In genomic region chr1:136361373-136361772, GRCm38 (mm10) we compare ENCODE assay signal across 16 mouse cellular contexts. TPM values are rescaled to one million over a fixed set of nuclear protein-coding genes. Genes with fewer than 3 reads are reported as not detected.
DNase-seq lines count a peak whose midpoint lies in the region; ATAC-seq and TF ChIP-seq lines count a peak whose summit lies in the region.
"Had no signal": no experiment of that assay in that cellular context is flagged by ENCODE, and none has a peak within 500 bp of the region (broad histone marks: within the 10 kb centered on the region; RNA-seq: fewer than 3 reads in every experiment).

No protein-coding gene starts in this region.

- no peaks in the 10 kb centered on the region for H3K9me3 ChIP-seq in forebrain, embryonic 14.5 days (replicated peaks; ENCODE audit: control insufficient read depth, low read length)
- H3K9me3 ChIP-seq in forebrain, postnatal 0 days (ENCODE audit: low read length), result no peaks in the 10 kb centered on the region
- H3K9me3 ChIP-seq in kidney, embryonic 14.5 days (ENCODE audit: control insufficient read depth, low read length), result no peaks in the 10 kb centered on the region
- H3K9me3 ChIP-seq in midbrain, embryonic 10.5 days (replicated peaks), result no peaks in the 10 kb centered on the region
- no peaks in the 10 kb centered on the region for H3K9me3 ChIP-seq in midbrain, postnatal 0 days (ENCODE audit: low read length)
- H3K9me3 ChIP-seq: embryonic facial prominence, embryonic 12.5 days; forebrain, embryonic 10.5 days; heart, embryonic 13.5 days; midbrain, embryonic 13.5 days had no signal

- no peaks in the 10 kb centered on the region for H3K27me3 ChIP-seq in forebrain, embryonic 14.5 days (replicated peaks; ENCODE audit: control insufficient read depth, insufficient read depth, low read length)
- no peaks in the 10 kb centered on the region for H3K27me3 ChIP-seq in forebrain, postnatal 0 days (ENCODE audit: insufficient read depth, low read length)
- H3K27me3 ChIP-seq in kidney, embryonic 14.5 days (ENCODE audit: control insufficient read depth, insufficient read depth, low read length), result no peaks in the 10 kb centered on the region
- H3K27me3 ChIP-seq in midbrain, embryonic 10.5 days (ENCODE audit: low read depth, poor library complexity, severe bottlenecking), result no peaks in the 10 kb centered on the region
- no peaks in the 10 kb centered on the region for H3K27me3 ChIP-seq in midbrain, postnatal 0 days (ENCODE audit: insufficient read depth, low read length)
- H3K27me3 ChIP-seq: embryonic facial prominence, embryonic 12.5 days; heart, embryonic 13.5 days; midbrain, embryonic 13.5 days had no signal

- TF ChIP-seq CTCF in forebrain, postnatal 0 days (IDR thresholded peaks at IDR 0.05; ENCODE audit: low read depth), result no peak
- no peak for TF ChIP-seq CTCF in midbrain, postnatal 0 days (IDR thresholded peaks at IDR 0.05)

- peak; percentile 35 for DNase-seq in forebrain, embryonic 14.5 days (ENCODE audit: low spot score)
- DNase-seq in forebrain, postnatal 0 days, result no peak
- DNase-seq in kidney, adult 8-10 months, result peak; percentile 46 to 70
- no peak for DNase-seq in midbrain, embryonic 10.5 days (ENCODE audit: low spot score)
- DNase-seq in midbrain, postnatal 0 days (ENCODE audit: low spot score), result no peak
- DNase-seq in retina, postnatal 1 day, result no peak
- DNase-seq: cerebellum, postnatal 25 days; lung, postnatal 14 days; thymus, postnatal 25 days had no signal

- no peak overlapping the region for H3K27ac ChIP-seq in forebrain, embryonic 14.5 days (ENCODE audit: low read depth, low read length)
- H3K27ac ChIP-seq in forebrain, postnatal 0 days (ENCODE audit: low read depth, low read length), result no peak overlapping the region
- no peak overlapping the region for H3K27ac ChIP-seq in kidney, embryonic 14.5 days (ENCODE audit: low read depth, low read length)
- peak overlapping the region; percentile 70 for H3K27ac ChIP-seq in midbrain, embryonic 10.5 days (replicated peaks)
- H3K27ac ChIP-seq in midbrain, postnatal 0 days (ENCODE audit: low read depth, low read length), result no peak overlapping the region
- H3K27ac ChIP-seq: embryonic facial prominence, embryonic 12.5 days; heart, embryonic 13.5 days; midbrain, embryonic 13.5 days had no signal

- H3K4me2 ChIP-seq in forebrain, embryonic 14.5 days (ENCODE audit: low read length), result no peak overlapping the region
- H3K4me2 ChIP-seq in forebrain, postnatal 0 days (ENCODE audit: low read depth), result no peak overlapping the region
- H3K4me2 ChIP-seq in kidney, embryonic 14.5 days (replicated peaks; ENCODE audit: low read depth, low read length), result no peak overlapping the region
- H3K4me2 ChIP-seq in midbrain, postnatal 0 days (ENCODE audit: low read depth, low read length, poor library complexity, severe bottlenecking), result no peak overlapping the region
- H3K4me2 ChIP-seq: embryonic facial prominence, embryonic 12.5 days; heart, embryonic 13.5 days; midbrain, embryonic 13.5 days had no signal

- H3K4me1 ChIP-seq in forebrain, embryonic 14.5 days (ENCODE audit: control insufficient read depth, insufficient read depth, low read length), result peaks cover 2% of the 10 kb centered on the region; the same call in 1 of the 2 replicates
- H3K4me1 ChIP-seq in forebrain, postnatal 0 days (ENCODE audit: insufficient read depth), result no peaks in the 10 kb centered on the region
- H3K4me1 ChIP-seq in kidney, embryonic 14.5 days (ENCODE audit: control insufficient read depth, insufficient read depth, low read length), result no peaks in the 10 kb centered on the region
- peaks cover 40% of the 10 kb centered on the region for H3K4me1 ChIP-seq in midbrain, embryonic 10.5 days
- no peaks in the 10 kb centered on the region for H3K4me1 ChIP-seq in midbrain, postnatal 0 days (ENCODE audit: insufficient read depth, low read length)
- H3K4me1 ChIP-seq: heart, embryonic 13.5 days had no signal

- no peak for ATAC-seq in forebrain, embryonic 14.5 days
- ATAC-seq in forebrain, postnatal 0 days, result no peak
- no peak for ATAC-seq in kidney, embryonic 14.5 days (ENCODE audit: low FRiP score, low TSS enrichment)
- no peak for ATAC-seq in midbrain, postnatal 0 days (ENCODE audit: low FRiP score)
- no peak for ATAC-seq in CD4-positive, CD25-positive, alpha-beta regulatory T cell, adult 4 months
- ATAC-seq: activated CD4-positive, CD25-positive, alpha-beta regulatory T cell, adult 4 months; midbrain, embryonic 13.5 days had no signal

- no peaks in the 10 kb centered on the region for H3K36me3 ChIP-seq in forebrain, embryonic 14.5 days (ENCODE audit: control insufficient read depth, insufficient read depth, low read length)
- H3K36me3 ChIP-seq in forebrain, postnatal 0 days (ENCODE audit: insufficient read depth), result no peaks in the 10 kb centered on the region
- no peaks in the 10 kb centered on the region for H3K36me3 ChIP-seq in kidney, embryonic 14.5 days (ENCODE audit: control insufficient read depth, insufficient read depth, low read length)
- H3K36me3 ChIP-seq in midbrain, embryonic 10.5 days, result no peaks in the 10 kb centered on the region
- H3K36me3 ChIP-seq in midbrain, postnatal 0 days (ENCODE audit: insufficient read depth, low read length), result no peaks in the 10 kb centered on the region
- H3K36me3 ChIP-seq: embryonic facial prominence, embryonic 12.5 days; forebrain, embryonic 10.5 days; heart, embryonic 13.5 days; midbrain, embryonic 13.5 days had no signal

- H3K9ac ChIP-seq in forebrain, embryonic 14.5 days (ENCODE audit: low read length), result no peak overlapping the region
- H3K9ac ChIP-seq in forebrain, postnatal 0 days, result no peak overlapping the region
- H3K9ac ChIP-seq in kidney, embryonic 14.5 days (ENCODE audit: low read depth, low read length), result no peak overlapping the region
- H3K9ac ChIP-seq in midbrain, postnatal 0 days (replicated peaks; ENCODE audit: low read length, poor library complexity, severe bottlenecking), result no peak overlapping the region
- H3K9ac ChIP-seq: embryonic facial prominence, embryonic 12.5 days; heart, embryonic 13.5 days; midbrain, embryonic 13.5 days had no signal

- 49% methylated on average over 2 of the region's 2 CpGs for WGBS in forebrain, embryonic 14.5 days
- WGBS in forebrain, postnatal 0 days, result 51% methylated on average over 2 of the region's 2 CpGs
- WGBS in kidney, embryonic 14.5 days, result 70% methylated on average over 2 of the region's 2 CpGs
- WGBS in midbrain, embryonic 10.5 days, result 84% methylated on average over 2 of the region's 2 CpGs
- 88% methylated on average over 2 of the region's 2 CpGs for WGBS in midbrain, postnatal 0 days

- no peak overlapping the region for H3K4me3 ChIP-seq in forebrain, embryonic 14.5 days (ENCODE audit: low read depth, low read length)
- H3K4me3 ChIP-seq in forebrain, postnatal 0 days (ENCODE audit: low read depth, low read length), result no peak overlapping the region
- no peak overlapping the region for H3K4me3 ChIP-seq in kidney, embryonic 14.5 days (ENCODE audit: low read length)
- no peak overlapping the region for H3K4me3 ChIP-seq in midbrain, embryonic 10.5 days
- H3K4me3 ChIP-seq in midbrain, postnatal 0 days (ENCODE audit: low read depth, low read length), result no peak overlapping the region
- H3K4me3 ChIP-seq: embryonic facial prominence, embryonic 12.5 days; forebrain, embryonic 10.5 days; heart, embryonic 13.5 days; midbrain, embryonic 13.5 days had no signal

RNA-seq across cellular contexts. Expression of gene Camsap2, which starts 15.5 kb away (rescaled TPM):
- 39.5 and 45.8 TPM in 2 replicates for polyA plus RNA-seq in forebrain, embryonic 14.5 days (2014; fragmentation: Nextera tagmentation; extraction: Ambion mirVana)
- total RNA-seq in forebrain, postnatal 0 days (2014; rRNA removed), result 120 and 135 TPM in 2 replicates
- polyA plus RNA-seq in forebrain, postnatal 0 days (2015; fragmentation: Nextera tagmentation; extraction: Ambion mirVana), result 16.1 and 20.1 TPM in 2 replicates
- 13.0 and 19.1 TPM in 2 replicates for polyA plus RNA-seq in kidney, embryonic 14.5 days (2014; fragmentation: Nextera tagmentation; extraction: Ambion mirVana)
- 11.1 and 14.4 TPM in 2 replicates for polyA plus RNA-seq in midbrain, embryonic 10.5 days (2016; fragmentation: Nextera tagmentation; extraction: Ambion mirVana)
- 137 and 143 TPM in 2 replicates for total RNA-seq in midbrain, postnatal 0 days (2014; rRNA removed)
- 19.0 and 21.9 TPM in 2 replicates for polyA plus RNA-seq in midbrain, postnatal 0 days (2015; fragmentation: Nextera tagmentation; extraction: Ambion mirVana)
- polyA plus RNA-seq in CD4-positive, CD25-positive, alpha-beta regulatory T cell, adult 4 months (2017; shearing (Covaris generic)), result 1 to 10 TPM; 3.9 to 6.2 TPM

RNA-seq across cellular contexts. Expression of gene Ddx59, which starts 53.7 kb away (rescaled TPM):
- polyA plus RNA-seq in forebrain, embryonic 14.5 days (2014; fragmentation: Nextera tagmentation; extraction: Ambion mirVana), result 17.0 and 18.1 TPM in 2 replicates
- 16.2 and 18.8 TPM in 2 replicates for total RNA-seq in forebrain, postnatal 0 days (2014; rRNA removed)
- 14.6 and 17.8 TPM in 2 replicates for polyA plus RNA-seq in forebrain, postnatal 0 days (2015; fragmentation: Nextera tagmentation; extraction: Ambion mirVana)
- 12.7 and 19.1 TPM in 2 replicates for polyA plus RNA-seq in kidney, embryonic 14.5 days (2014; fragmentation: Nextera tagmentation; extraction: Ambion mirVana)
- 19.6 and 20.7 TPM in 2 replicates for polyA plus RNA-seq in midbrain, embryonic 10.5 days (2016; fragmentation: Nextera tagmentation; extraction: Ambion mirVana)
- 12.4 and 17.5 TPM in 2 replicates for total RNA-seq in midbrain, postnatal 0 days (2014; rRNA removed)
- polyA plus RNA-seq in midbrain, postnatal 0 days (2015; fragmentation: Nextera tagmentation; extraction: Ambion mirVana), result 15.3 and 17.0 TPM in 2 replicates
- 10 to 100 TPM in 1 of 2 experiments, 1 to 10 TPM in 1; 7.6 to 11.2 TPM for polyA plus RNA-seq in CD4-positive, CD25-positive, alpha-beta regulatory T cell, adult 4 months (2017; shearing (Covaris generic))

Comparison
In these comparisons a context has a peak if more than half of its experiments do, and no peak if none do; other contexts are left out.
1. DNase-seq: peak in forebrain, embryonic 14.5 days (single experiment) and kidney, adult 8-10 months (2 of 2); none in forebrain, postnatal 0 days (single experiment), midbrain, embryonic 10.5 days (single experiment), midbrain, postnatal 0 days (single experiment) and retina, postnatal 1 day (single experiment).